Mouse (Mus musculus) bone marrow macrophage, adult 2 months (primary cell): ENCODE measurements around the gene 1700016C15Rik. TPM values are rescaled to one million over a fixed set of nuclear protein-coding genes. Genes with fewer than 3 reads are reported as not detected.

Experiments
- H3K27ac ChIP-seq: 2 replicates; pipeline ENCODE4 v1.5.1; 2012; ENCODE audit warnings: low read depth, low read length; ENCODE audit not compliant: insufficient read depth
- H3K4me1 ChIP-seq: 2 replicates; pipeline ENCODE4 v1.6.1; 2012; ENCODE audit warnings: low read length; ENCODE audit not compliant: control insufficient read depth, insufficient read depth
- H3K4me3 ChIP-seq: 2 replicates; pipeline ENCODE4 v1.5.1; 2012; ENCODE audit warnings: mild to moderate bottlenecking, low read length, moderate library complexity; ENCODE audit not compliant: insufficient read depth
- CTCF ChIP-seq: IDR thresholded peaks from 2 replicates; pipeline ENCODE4 v1.5.1; 2012; ENCODE audit warnings: low read depth, mild to moderate bottlenecking, low read length, moderate library complexity
- POLR2A ChIP-seq: IDR thresholded peaks from 2 replicates; pipeline ENCODE4 v1.6.1; 2012; ENCODE audit warnings: mild to moderate bottlenecking, low read depth, low read length, borderline replicate concordance
- polyA plus RNA-seq: library from polyadenylated mRNA; stranded (reverse); fragments of >200 nt; gene quantifications from 2 replicates; pipeline ENCODE4 v1.2.4, GENCODE M21; 2012; ENCODE audit not compliant: missing spikeins, insufficient read depth, insufficient read length

1700016C15Rik gene
- polyA plus RNA-seq, 1 experiment = not detected

GRCm38 (mm10) chr1:177795421-177796192 lies 66.0 kb downstream of the 1700016C15Rik start:
- TF ChIP-seq POLR2A (no peak), CTCF (no peak)
- Histone ChIP-seq H3K4me3 (peak overlapping the region; percentile 99), H3K4me1 (peaks cover 19% of the 10 kb centered on the region), H3K27ac (peak overlapping the region; percentile 77)

GRCm38 (mm10) chr1:177796193-177796939 lies 66.8 kb downstream of the 1700016C15Rik start, which contains the start of gene Adss:
TSS of gene Adss (minus strand) at chr1:177796511.
- Histone ChIP-seq H3K27ac (peak within 1 kb of the TSS; percentile 77), H3K4me1 (peaks cover 19% of the 10 kb centered on the region), H3K4me3 (peak within 1 kb of the TSS; percentile 99)
- no peak for TF ChIP-seq CTCF
- TF ChIP-seq POLR2A = no peak

- Histone ChIP-seq H3K27ac (no peak overlapping the region), H3K4me1 (peaks cover 17% of the 10 kb centered on the region), H3K4me3 (no peak overlapping the region)
- TF ChIP-seq CTCF = peak; percentile 24; the same call in 1 of the 2 replicates
- TF ChIP-seq POLR2A = no peak
Observed at GRCm38 (mm10) chr1:177797151-177797755, 67.6 kb downstream of the 1700016C15Rik start.

Other genes starting within 250 kb of the 1700016C15Rik start
- gene Adss, start 66.7 kb downstream of the 1700016C15Rik start, polyA plus RNA-seq = 70.0 and 70.8 TPM in 2 replicates